Mouse (Mus musculus): Measurements from ENCODE around the gene Gm4869.
A peak's percentile ranks its signal among the peaks of the same experiment; 100 is the strongest.

DNA sequence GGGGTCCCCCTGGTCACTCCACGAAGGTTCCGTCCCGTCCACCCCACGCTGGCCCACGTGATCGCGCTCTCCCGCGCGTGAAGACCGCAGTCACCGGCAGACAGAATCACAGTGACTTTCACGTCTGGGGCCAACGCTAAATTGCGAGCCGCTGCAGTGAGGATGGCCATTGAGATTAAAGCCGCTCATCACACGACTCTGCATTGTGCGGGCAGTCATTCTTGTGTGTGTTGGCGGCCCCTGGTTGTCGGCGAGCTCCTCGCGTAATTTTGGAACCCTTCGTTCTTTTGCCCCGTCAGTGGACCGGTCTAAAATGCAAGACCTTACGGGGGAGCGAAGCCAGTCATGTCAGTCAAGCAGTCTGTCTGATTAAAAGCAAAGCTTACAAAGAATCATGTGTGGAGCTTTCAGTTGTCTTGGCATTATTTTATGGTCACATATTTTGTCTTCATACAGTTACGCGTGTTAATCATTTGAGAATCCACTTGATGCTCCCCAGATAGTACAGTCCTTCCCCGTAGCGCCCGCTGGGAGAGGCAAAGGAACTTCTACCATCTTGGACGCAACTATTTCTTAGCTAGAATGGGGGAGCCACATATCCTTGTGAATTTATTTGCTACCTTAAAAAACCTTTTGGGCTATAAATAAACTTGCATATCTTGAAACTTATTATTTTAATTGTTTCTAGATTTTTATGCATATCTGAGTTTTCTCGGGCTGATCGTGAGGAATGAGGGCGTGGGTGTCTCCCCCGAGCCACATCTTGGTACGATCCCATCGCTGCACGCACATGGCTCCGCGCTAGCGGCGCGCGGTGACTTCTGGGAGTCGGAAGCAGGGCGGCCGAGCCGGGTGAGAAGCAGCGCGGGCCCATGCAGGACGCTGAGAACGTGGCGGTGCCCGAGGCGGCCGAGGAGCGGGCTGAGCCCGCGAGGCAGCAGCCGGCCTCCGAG lies 26.7 kb upstream of the Gm4869 start, which contains the start of gene Eif3b:
- TF ChIP-seq CTCF (IDR thresholded peaks at IDR 0.05; ENCODE audit: low read depth) = peak; percentile 49
- peak; percentile 75; the same call in 1 of the 2 replicates for TF ChIP-seq EP300 (IDR thresholded peaks at IDR 0.05; ENCODE audit: low read depth)

Data from liver, postnatal 0 days (tissue).